Mouse (Mus musculus) bone marrow, adult 2 months (tissue): ENCODE results near the gene Ppp1r3g.

Experiments used
- CTCF ChIP-seq: fragments of 200-500 bp; IDR thresholded peaks from 2 replicates; pipeline ENCODE4 v1.5.1; 2011; ENCODE audit warnings: low read length, control low read depth; ENCODE audit not compliant: control insufficient read depth, insufficient read depth
- POLR2A ChIP-seq: fragments of 200-500 bp; IDR thresholded peaks from 2 replicates; pipeline ENCODE4 v1.6.1; 2011; ENCODE audit warnings: low read depth, mild to moderate bottlenecking, control low read depth, low read length, borderline replicate concordance; ENCODE audit not compliant: control insufficient read depth

DNA sequence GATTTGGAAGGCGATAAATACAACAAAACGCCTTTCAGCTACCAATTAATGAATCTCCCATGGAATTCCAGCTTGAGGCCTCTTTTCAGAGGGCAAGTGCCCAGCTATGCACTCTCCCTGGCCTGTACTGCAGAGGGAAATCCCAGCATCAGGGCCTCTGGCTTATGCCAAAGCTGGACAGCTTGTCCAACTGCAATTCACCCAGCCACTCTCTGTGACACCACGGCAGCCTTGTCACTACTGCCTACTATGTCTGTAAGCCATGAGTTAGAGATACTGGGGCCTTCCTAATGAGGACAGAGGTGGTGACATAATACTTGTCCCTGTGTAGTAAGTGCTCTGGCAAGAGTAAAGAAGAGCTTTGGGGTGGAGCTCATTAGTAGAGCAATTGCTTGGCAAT lies 30.7 kb downstream of the Ppp1r3g start:
- TF ChIP-seq POLR2A, result no peak
- no peak for TF ChIP-seq CTCF
